Mouse (Mus musculus) cerebellum, adult 18-20 months (tissue): ENCODE results near the gene Fbxo21.

ENCODE experiments used
- DNase-seq, 2 experiments: peaks; one replicate each; pipeline ENCODE4 v3.0.0; 2021

The Fbxo21 gene

DNA sequence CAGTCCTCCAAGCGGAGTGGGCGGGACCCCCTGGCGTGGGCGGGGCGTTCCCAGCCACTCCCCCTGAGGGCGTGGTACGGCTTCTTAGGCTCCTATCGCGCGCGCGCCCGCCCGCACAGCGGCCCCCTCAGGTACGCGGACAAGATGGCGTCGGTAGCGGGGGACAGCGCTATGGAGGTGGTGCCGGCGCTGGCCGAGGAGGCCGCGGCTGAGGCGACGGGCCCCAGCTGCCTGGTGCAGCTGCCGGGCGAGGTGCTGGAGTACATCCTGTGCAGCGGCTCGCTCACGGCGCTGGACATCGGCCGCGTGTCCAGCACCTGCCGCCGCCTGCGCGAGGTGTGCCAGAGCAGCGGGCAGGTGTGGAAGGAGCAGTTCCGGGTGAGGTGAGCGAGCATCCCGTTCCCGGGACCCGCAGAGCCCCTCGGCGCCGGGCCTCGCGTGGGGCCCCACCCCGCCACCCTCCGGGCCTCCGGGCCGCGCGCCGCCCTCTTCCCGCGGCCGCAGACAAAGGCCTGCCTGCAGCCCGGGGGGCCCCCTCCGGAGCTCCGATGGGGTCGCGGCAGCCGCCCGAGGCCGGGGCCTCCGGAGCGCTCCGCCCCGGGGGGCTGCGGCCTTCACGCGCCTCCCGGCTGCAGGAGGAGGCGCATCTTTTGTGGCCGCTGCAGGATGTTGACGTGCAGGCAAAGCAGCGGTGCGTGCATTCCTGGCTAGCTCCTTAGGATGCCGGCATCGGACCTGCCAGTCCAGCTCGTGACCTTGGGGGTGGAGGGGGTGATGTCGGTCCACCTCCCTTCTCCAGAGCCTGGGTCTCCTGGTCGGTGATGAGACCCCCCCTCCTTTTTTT is at the start of gene Fbxo21:
TSS of gene Fbxo21 (plus strand) at position 74 of the 844 bp plus-strand sequence.
- peak; percentile 99 for DNase-seq

- DNase-seq = no peak
Measured at GRCm38 (mm10) chr5:117928553-117928952, 48.0 kb upstream of the Fbxo21 start.

DNA sequence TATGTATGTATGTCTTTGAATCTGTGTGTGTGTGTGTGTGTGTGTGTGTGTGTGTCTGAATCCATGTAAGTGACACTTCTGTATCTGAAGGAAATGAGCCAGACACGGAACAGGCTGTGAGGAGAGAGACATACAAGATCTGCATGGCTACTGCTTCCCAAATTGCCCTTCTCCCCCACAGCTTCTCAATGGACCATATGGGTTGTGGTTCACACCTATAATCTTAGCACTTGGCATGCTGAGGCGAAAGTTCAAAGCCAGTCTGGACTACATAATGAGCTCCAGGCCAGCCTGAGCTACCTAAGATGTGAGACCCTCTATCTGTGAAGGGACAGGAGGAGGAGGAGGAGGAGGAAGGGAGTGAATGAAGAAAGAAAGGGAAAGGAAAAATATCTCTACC is 44.3 kb upstream of the Fbxo21 start:
- no peak for DNase-seq

- DNase-seq = peak; percentile 90 to 94
Measured at GRCm38 (mm10) chr5:117932862-117933261, 43.7 kb upstream of the Fbxo21 start.

- peak; percentile 21 to 26 for DNase-seq
Measured at GRCm38 (mm10) chr5:117936346-117936745, 40.2 kb upstream of the Fbxo21 start.

DNA sequence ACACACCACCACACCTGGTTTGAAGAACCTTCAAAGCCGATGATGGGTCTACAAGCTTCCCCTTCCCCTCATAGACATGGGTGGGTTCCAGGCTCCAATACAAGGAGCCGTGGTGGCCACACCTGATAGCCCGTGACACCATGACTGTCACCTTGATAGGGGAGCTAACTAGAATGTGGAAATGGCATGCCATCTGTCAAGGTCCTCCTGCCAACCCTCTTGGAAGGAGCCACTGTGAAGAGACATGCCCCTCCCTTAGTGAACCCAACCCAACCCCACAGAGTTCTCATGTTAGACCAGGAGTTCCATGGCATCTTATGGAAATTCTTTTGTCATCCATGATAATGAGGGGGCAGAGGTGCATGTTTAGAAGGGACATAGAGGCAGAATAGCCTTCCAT is 39.3 kb upstream of the Fbxo21 start:
- peak; percentile 72 to 89 for DNase-seq

- DNase-seq = peak in 1 of 2 experiments; percentile 35
Measured at GRCm38 (mm10) chr5:117938182-117938581, 38.3 kb upstream of the Fbxo21 start.

GRCm38 (mm10) chr5:117939402-117939801 is 37.1 kb upstream of the Fbxo21 start:
- DNase-seq = no peak

DNA sequence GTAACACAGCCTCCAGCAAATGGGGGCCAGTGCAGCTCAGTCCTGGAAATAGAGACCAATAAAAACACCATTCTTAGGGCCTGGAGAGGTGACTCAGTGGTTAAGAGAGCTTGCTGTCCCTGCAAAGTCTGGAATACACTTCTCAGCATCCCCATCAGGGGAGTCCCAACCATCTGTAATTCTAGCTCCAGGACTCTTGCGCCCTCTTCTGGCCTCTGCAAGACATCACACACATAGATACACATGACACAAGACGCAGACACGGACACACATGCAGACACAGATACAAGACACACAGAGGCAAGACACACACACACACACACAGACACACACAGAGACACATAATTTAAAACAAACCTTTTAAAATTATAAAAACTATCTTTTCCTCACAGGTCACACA is 35.0 kb upstream of the Fbxo21 start:
- DNase-seq = no peak

DNA sequence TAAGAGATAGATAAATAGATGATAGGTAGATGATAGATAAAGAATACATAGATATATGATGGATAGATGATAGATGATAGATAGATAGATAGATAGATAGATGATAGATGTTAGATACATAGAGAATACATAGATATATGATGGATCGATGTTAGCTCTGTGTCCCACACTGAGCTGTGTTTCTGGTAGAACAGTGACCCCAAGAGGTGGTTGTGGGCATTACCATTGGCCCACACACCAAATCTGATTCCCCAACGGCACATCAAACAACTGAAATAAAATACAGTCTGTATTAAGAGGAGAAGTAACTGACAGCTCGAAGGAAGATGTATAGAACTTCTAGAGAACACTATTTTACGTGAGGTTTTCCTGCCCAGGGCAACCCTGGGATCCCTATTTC is 29.9 kb upstream of the Fbxo21 start:
- peak; percentile 67 to 81 for DNase-seq

GRCm38 (mm10) chr5:117949393-117949792 is 27.1 kb upstream of the Fbxo21 start:
- no peak for DNase-seq

DNA sequence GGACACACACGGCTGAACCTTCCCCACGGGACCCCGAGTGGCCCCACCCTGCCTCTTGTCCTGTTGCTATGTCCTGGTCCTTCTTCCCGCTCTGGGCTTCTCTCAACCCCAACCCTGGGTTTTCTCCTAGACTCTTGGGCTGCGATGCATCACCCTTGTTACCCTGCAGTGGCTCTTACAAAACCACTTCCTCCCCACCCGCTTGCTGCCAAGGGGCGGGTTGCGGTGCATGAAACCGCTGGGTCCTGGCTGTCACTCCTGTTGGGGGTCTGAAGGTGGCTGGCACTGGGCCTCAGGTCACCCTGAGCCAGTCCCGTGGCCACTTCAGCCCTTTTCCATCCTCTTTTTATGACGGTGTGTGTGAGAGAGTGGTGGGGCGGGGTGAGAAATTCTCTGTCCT is 22.6 kb upstream of the Fbxo21 start:
- no peak for DNase-seq

DNA sequence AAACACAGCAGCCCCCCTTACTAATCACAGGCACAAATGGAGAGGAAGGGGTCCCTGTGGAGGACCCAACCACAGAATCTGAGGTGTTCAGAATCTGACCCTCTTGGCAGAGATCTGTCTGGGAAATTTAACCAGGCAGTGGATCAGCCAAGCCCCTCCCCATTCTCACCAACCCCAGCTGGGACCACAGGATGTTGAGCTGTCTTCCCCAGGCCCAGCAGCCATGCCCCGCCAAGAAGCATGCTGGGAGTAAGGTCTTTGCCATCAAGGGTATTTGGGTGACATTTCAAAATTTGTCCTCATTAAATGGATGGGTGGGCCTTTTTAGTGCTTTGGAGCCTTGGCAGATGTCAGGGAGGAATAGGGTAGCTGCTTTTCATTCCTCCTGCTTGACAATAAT is 22.1 kb upstream of the Fbxo21 start:
- no peak for DNase-seq

DNA sequence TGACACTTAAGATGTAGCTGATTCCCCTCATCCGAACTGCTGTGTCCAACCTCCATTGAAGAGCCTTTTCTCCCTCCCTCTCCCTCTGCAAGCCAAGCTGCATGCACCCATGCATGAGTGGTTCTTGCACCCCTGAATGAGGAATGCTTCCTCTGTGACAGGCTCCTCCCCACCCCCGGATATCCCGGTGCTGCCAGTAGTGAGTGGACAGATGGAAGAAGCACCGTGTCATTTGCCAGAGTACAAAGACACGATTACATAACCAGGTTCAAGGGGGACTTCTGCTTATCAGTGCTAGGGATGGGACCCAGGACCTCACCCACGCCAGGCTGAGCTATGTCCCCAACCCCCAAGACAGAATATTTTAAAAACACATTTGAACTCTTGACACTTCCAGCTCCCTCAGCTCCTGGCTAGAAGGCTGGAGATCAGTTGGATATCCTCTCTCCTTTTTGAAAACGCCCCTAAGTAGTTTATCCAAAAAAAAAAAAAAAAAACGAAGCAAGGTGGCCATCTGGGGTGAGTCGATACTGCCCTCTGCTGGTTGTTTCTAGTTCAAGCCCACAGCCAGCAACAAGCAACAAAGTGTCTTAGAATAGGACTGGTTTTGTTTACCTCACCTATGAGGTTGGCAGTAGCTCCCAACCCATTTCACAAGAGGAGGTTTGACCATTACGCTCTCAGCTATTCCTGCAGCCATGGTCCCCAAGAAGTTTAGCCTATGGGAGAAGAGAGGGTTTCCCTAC is 20.7 kb upstream of the Fbxo21 start:
- peak; percentile 66 to 75 for DNase-seq

GRCm38 (mm10) chr5:117964750-117965149 is 11.8 kb upstream of the Fbxo21 start:
- no peak for DNase-seq

DNA sequence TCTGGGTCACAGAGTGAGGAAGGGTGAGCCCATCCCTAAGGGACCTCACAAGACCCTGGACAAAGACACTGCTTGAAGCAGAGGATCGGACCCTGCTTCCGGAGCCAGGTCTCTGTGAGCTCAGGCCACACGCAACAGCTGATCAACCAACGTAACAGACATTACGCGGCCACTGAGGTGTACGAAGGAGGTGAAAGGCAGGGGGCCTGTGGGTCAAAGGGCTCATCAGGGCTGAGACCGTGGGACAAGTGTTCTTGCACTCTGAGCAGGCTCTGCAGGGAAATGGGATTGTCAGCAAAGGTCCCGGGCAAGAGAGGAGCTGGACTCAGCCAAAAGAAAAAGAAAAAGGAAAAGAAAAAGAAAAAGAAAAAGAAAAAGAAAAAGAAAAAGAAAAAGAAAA is 9.6 kb upstream of the Fbxo21 start:
- no peak for DNase-seq

DNA sequence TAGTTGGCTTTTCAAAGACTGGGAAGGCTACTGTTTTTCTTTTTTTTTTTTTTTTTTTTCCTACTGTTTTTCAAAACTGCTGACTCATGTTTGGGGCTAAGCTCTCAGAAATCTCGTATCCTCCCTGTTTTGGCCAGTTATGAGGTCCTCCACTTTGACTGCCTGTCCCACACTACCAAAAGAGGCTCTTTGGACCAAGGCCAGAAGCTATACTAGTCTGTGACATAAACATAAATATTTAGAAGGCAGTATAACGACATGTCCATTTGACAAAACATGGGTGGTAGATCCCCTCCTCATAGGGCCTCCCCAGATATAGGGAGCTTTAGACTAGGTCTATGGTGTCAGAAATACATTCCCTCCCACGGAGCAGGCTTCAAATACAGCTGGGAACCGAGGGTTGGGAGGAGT is 8.9 kb upstream of the Fbxo21 start:
- no peak for DNase-seq

GRCm38 (mm10) chr5:117969681-117970427 is 6.7 kb upstream of the Fbxo21 start:
- DNase-seq = peak; percentile 78 to 83

- DNase-seq = no peak
Measured at GRCm38 (mm10) chr5:117976263-117976656, 270 bp upstream of the Fbxo21 start.

DNA sequence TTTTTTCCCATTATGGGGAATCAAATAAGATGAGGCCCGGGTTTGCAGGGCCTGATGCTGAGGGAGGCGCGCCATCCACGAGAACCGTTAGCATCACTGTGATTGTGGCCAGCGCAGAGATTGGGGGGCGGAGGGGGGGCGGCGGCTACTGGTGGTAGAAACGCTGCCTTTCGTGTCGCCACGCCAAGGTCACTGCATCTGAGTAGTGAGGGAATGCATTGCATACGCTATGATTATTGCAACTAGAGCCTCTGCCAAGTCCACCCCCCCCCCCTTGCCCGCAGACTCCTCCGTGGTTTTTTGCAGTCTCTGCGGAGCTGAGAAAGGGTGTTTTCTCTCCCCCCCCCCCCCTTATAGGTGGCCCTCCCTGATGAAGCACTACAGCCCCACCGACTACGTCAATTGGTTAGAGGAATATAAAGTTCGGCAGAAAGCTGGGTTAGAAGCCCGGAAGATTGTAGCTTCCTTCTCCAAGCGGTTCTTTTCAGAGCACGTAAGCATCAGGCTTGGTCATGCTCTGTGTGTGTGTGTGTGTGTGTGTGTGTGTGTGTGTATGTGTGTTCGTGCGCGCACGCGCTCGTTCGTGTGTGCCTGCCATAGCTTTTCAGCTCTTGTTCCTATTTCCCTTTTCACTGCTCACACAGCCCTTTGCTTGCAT is 1.1 kb downstream of the Fbxo21 start:
- peak; percentile 37 to 56 for DNase-seq

DNA sequence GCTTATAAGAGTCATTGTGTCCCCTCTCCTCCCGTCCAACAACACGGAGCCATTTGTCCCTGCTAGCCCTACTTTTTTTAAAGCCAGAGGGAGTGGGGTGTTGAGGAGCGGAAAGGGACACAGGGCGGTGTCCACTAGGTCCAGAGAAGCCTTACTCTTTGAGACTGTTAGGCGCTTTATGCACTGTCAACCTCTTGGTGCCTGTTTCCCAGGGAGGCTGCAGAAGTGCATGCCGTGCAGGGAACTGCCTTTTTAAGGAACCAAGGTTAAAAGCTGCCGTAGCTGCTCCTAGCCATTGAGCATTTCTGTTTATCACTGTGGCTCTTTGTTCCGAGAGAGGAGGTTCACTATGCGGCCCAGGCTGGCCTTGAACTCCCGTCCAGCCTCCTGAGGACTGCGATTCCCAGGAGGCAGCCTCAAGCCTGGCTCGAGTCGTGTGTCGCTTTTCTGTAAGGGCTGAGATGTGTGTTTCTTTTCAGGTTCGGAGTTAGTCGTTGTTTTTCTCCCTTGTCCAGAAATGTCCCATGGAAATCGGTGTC is 1.7 kb downstream of the Fbxo21 start:
- no peak for DNase-seq

- no peak for DNase-seq
Measured at GRCm38 (mm10) chr5:117979082-117979481, 2.6 kb downstream of the Fbxo21 start.

DNA sequence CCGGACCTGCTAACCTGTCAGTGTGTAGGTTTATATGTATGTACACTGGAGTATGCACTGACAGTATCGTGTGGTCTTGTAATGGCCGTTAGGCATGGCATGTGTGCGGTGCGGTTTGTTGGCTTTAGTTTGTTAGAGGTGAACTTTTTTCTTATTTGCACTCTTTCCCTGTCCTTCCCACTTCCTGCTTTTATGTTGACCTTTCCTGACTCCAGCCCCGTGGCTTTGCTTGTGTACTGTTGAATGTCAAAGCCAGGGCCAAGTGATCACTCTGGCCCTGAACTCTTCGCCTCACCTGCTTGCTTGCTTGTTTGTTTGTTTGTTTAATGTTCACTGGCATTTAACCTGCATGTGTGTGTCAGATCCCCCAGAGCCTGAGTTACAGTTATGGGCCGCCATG is 4.4 kb downstream of the Fbxo21 start:
- no peak for DNase-seq
